Mouse (Mus musculus): Measurements from ENCODE around the gene Krt32. TPM values are rescaled to one million over a fixed set of nuclear protein-coding genes. Genes with fewer than 3 reads are reported as not detected.

The Krt32 gene
- polyA plus RNA-seq, 1 experiment from 2014 or later: not detected

GRCm38 (mm10) chr11:100105576-100106122 is 17.6 kb upstream of the Krt32 start, which contains the start of gene Krt36:
Krt36 (minus strand) TSS chr11:100105626.
- Histone ChIP-seq H3K4me2 (no peak within 1 kb of the TSS), H3K36me3 (ENCODE audit: control insufficient read depth, insufficient read depth, low read length) (no peaks in the 10 kb centered on the region), H3K9me3 (ENCODE audit: control insufficient read depth, low read length) (no peaks in the 10 kb centered on the region), H3K27me3 (ENCODE audit: control insufficient read depth, insufficient read depth, low read length) (no peaks in the 10 kb centered on the region), H3K27ac (ENCODE audit: low read depth, low read length) (no peak within 1 kb of the TSS), H3K4me3 (ENCODE audit: low read depth, low read length) (no peak within 1 kb of the TSS), H3K4me1 (ENCODE audit: control insufficient read depth, insufficient read depth, low read length) (no peaks in the 10 kb centered on the region), H3K9ac (ENCODE audit: low read length) (no peak within 1 kb of the TSS)
- DNase-seq (ENCODE audit: low spot score, missing footprints): no peak
- no peak for ATAC-seq (ENCODE audit: low FRiP score)
- WGBS: 90% methylated on average over 6 of the region's 6 CpGs

DNA sequence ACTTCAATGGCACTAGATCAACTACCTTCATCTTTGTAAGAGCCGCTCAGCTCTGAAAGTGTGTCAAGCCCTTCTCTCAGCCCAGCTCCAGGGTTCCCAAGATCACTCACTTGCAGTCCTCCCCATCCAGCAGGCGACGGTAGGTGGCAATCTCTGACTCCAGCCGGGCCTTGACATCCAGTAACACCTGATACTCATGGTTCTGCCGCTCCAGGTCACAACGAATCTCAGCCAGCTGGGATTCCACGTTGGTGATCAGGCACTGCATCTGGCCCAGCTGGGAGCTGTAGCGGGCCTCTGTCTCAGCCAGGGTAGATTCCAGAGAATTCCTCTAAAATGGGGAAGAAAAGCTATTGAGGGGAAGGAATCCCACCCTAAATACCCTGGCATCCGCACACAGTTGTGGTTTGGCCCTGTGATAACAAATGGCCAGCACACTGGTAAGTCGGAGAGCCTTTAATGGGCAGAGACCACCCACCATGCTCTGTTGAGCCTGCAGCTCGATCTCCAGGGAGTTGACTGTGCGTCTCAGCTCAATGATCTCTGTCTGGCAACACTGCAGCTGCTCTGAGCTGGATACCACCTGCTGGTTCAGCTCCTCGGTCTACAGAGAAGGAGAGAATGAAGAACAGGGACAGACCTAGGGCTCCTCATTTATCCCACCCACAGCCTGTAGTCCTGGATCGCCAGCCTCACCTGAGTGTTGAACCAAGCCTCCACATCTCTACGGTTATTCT is 14.8 kb upstream of the Krt32 start:
- DNase-seq (ENCODE audit: low spot score, missing footprints) (no peak), ATAC-seq (ENCODE audit: low FRiP score) (no peak)
- Histone ChIP-seq H3K9ac (ENCODE audit: low read length) (no peak overlapping the region), H3K36me3 (ENCODE audit: control insufficient read depth, insufficient read depth, low read length) (no peaks in the 10 kb centered on the region), H3K27me3 (ENCODE audit: control insufficient read depth, insufficient read depth, low read length) (no peaks in the 10 kb centered on the region; the same call in 1 of the 2 replicates), H3K9me3 (ENCODE audit: control insufficient read depth, low read length) (no peaks in the 10 kb centered on the region), H3K4me3 (ENCODE audit: low read depth, low read length) (no peak overlapping the region), H3K4me1 (ENCODE audit: control insufficient read depth, insufficient read depth, low read length) (peaks cover 2% of the 10 kb centered on the region; the same call in 1 of the 2 replicates), H3K27ac (ENCODE audit: low read depth, low read length) (no peak overlapping the region), H3K4me2 (no peak overlapping the region)
- WGBS: 69% methylated on average over 15 of the region's 15 CpGs

- H3K4me2 ChIP-seq: no peak overlapping the region
- WGBS: 92% methylated on average over 4 of the region's 4 CpGs
- peaks cover 4% of the 10 kb centered on the region; the same call in 1 of the 2 replicates for H3K4me1 ChIP-seq (ENCODE audit: control insufficient read depth, insufficient read depth, low read length)
- ATAC-seq (ENCODE audit: low FRiP score) (no peak), DNase-seq (ENCODE audit: low spot score, missing footprints) (no peak)
- H3K27ac ChIP-seq (ENCODE audit: low read depth, low read length): no peak overlapping the region
- H3K4me3 ChIP-seq (ENCODE audit: low read depth, low read length): no peak overlapping the region
- H3K27me3 ChIP-seq (ENCODE audit: control insufficient read depth, insufficient read depth, low read length): no peaks in the 10 kb centered on the region; the same call in 1 of the 2 replicates
- H3K36me3 ChIP-seq (ENCODE audit: control insufficient read depth, insufficient read depth, low read length): no peaks in the 10 kb centered on the region
- no peaks in the 10 kb centered on the region for H3K9me3 ChIP-seq (ENCODE audit: control insufficient read depth, low read length)
- H3K9ac ChIP-seq (ENCODE audit: low read length): no peak overlapping the region
Observed at GRCm38 (mm10) chr11:100100391-100100790, 12.4 kb upstream of the Krt32 start.

DNA sequence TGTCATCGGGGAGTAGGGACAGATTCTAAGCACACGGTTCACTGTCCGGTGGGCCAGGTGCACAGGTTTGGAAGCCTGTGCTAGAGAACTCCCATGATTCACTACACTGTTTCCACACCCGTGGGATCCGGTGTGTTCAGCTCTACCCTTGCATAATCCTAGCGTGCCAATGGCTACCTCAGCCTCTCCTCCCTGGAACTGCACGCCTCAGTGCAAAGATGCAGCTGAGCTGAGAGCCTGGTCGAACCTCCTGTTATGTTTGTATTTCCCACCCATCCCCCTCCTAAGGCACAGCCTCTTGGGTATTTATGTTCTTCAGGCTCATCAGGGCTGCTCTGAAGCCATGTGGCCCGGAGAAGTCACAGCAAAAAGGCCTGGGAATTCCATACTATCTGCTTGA is 9.8 kb upstream of the Krt32 start:
- 71% methylated on average over 9 of the region's 9 CpGs for WGBS
- H3K4me1 ChIP-seq (ENCODE audit: control insufficient read depth, insufficient read depth, low read length): peaks cover 4% of the 10 kb centered on the region; the same call in 1 of the 2 replicates
- H3K9me3 ChIP-seq (ENCODE audit: control insufficient read depth, low read length): no peaks in the 10 kb centered on the region
- H3K4me3 ChIP-seq (ENCODE audit: low read depth, low read length): no peak overlapping the region
- H3K36me3 ChIP-seq (ENCODE audit: control insufficient read depth, insufficient read depth, low read length): no peaks in the 10 kb centered on the region
- DNase-seq (ENCODE audit: low spot score, missing footprints) (no peak), ATAC-seq (ENCODE audit: low FRiP score) (no peak)
- no peak overlapping the region for H3K4me2 ChIP-seq
- no peaks in the 10 kb centered on the region; the same call in 1 of the 2 replicates for H3K27me3 ChIP-seq (ENCODE audit: control insufficient read depth, insufficient read depth, low read length)
- no peak overlapping the region for H3K27ac ChIP-seq (ENCODE audit: low read depth, low read length)
- no peak overlapping the region for H3K9ac ChIP-seq (ENCODE audit: low read length)

- no peaks in the 10 kb centered on the region for H3K9me3 ChIP-seq (ENCODE audit: control insufficient read depth, low read length)
- H3K36me3 ChIP-seq (ENCODE audit: control insufficient read depth, insufficient read depth, low read length): no peaks in the 10 kb centered on the region
- no peak within 1 kb of the TSS for H3K4me2 ChIP-seq
- DNase-seq (ENCODE audit: low spot score, missing footprints) (no peak), ATAC-seq (ENCODE audit: low FRiP score) (no peak)
- no peak within 1 kb of the TSS for H3K4me3 ChIP-seq (ENCODE audit: low read depth, low read length)
- no peak within 1 kb of the TSS for H3K9ac ChIP-seq (ENCODE audit: low read length)
- no peak within 1 kb of the TSS for H3K27ac ChIP-seq (ENCODE audit: low read depth, low read length)
- peaks cover 4% of the 10 kb centered on the region; the same call in 1 of the 2 replicates for H3K4me1 ChIP-seq (ENCODE audit: control insufficient read depth, insufficient read depth, low read length)
- WGBS: 92% methylated on average over 9 of the region's 9 CpGs
- H3K27me3 ChIP-seq (ENCODE audit: control insufficient read depth, insufficient read depth, low read length): no peaks in the 10 kb centered on the region; the same call in 1 of the 2 replicates
Observed at GRCm38 (mm10) chr11:100096141-100096540, 8.1 kb upstream of the Krt32 start, which contains the start of gene Krt35. Krt35 (minus strand) TSS chr11:100096241.

DNA sequence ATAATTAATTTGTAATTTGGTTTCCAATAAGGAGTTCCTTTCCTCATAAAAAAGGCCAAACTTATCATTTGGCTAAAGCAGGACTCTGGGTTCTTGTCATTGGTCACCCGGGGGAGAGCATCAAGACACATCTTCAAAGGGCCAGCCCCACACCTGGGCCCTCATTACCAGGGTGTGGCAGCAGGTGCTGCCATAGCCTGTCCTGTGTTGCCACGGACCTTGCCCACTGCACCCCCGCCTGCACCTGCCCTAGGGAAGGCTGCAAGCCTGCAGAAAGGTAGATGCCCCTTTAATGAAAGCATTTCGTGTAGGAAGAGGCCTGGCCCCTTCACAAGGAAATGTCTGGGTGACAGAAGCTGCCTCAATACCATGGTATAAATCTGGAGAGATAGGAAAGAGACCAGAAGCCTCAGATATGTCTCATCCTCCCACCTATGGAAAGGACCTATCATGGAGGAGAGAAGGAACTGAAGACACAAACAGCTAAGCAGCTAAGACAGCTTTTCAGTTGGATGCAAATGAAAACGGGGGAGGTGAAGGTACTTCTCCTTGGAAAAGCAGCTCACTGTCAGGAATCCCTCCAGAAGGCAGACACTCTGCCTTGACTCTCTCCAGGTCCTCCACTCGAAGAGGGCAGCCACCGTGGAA is 476 bp upstream of the Krt32 start:
- 76% methylated on average over 7 of the region's 7 CpGs for WGBS
- Histone ChIP-seq H3K27me3 (ENCODE audit: control insufficient read depth, insufficient read depth, low read length) (no peaks in the 10 kb centered on the region), H3K4me3 (ENCODE audit: low read depth, low read length) (no peak overlapping the region), H3K4me2 (no peak overlapping the region), H3K36me3 (ENCODE audit: control insufficient read depth, insufficient read depth, low read length) (no peaks in the 10 kb centered on the region), H3K4me1 (ENCODE audit: control insufficient read depth, insufficient read depth, low read length) (no peaks in the 10 kb centered on the region), H3K9ac (ENCODE audit: low read length) (no peak overlapping the region), H3K27ac (ENCODE audit: low read depth, low read length) (no peak overlapping the region), H3K9me3 (ENCODE audit: control insufficient read depth, low read length) (no peaks in the 10 kb centered on the region)
- ATAC-seq (ENCODE audit: low FRiP score): no peak
- no peak for DNase-seq (ENCODE audit: low spot score, missing footprints)

DNA sequence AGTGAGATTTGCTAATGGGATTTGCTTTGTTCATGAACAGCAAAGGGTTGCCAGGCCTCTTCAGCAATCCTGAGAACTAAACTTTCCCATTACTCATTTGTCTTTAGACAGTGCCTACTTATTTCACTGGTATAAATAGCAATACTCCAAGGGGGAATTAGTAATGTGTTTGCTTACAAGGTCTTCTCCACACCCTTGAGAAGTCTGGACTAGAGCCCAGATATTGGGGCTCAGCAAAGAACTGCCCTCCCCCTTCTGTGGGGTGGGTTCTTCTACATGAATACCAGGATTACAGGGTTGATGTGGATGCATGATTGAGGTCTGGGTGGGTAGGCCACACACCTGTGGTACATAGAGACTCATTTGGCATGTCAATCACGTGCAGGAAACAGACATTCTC is 14.2 kb downstream of the Krt32 start:
- 71% methylated on average over 1 of the region's 1 CpGs for WGBS
- ATAC-seq (ENCODE audit: low FRiP score): no peak
- H3K9ac ChIP-seq (ENCODE audit: low read length): no peak overlapping the region
- H3K27ac ChIP-seq (ENCODE audit: low read depth, low read length): no peak overlapping the region
- H3K4me2 ChIP-seq: no peak overlapping the region
- no peak overlapping the region for H3K4me3 ChIP-seq (ENCODE audit: low read depth, low read length)
- DNase-seq (ENCODE audit: low spot score, missing footprints): no peak
- H3K27me3 ChIP-seq (ENCODE audit: control insufficient read depth, insufficient read depth, low read length): no peaks in the 10 kb centered on the region
- no peaks in the 10 kb centered on the region for H3K4me1 ChIP-seq (ENCODE audit: control insufficient read depth, insufficient read depth, low read length)
- no peaks in the 10 kb centered on the region for H3K36me3 ChIP-seq (ENCODE audit: control insufficient read depth, insufficient read depth, low read length)
- H3K9me3 ChIP-seq (ENCODE audit: control insufficient read depth, low read length): no peaks in the 10 kb centered on the region

GRCm38 (mm10) chr11:100067293-100068036 is 20.6 kb downstream of the Krt32 start:
- Histone ChIP-seq H3K4me1 (ENCODE audit: control insufficient read depth, insufficient read depth, low read length) (no peaks in the 10 kb centered on the region), H3K27ac (ENCODE audit: low read depth, low read length) (no peak overlapping the region), H3K9me3 (ENCODE audit: control insufficient read depth, low read length) (no peaks in the 10 kb centered on the region), H3K36me3 (ENCODE audit: control insufficient read depth, insufficient read depth, low read length) (no peaks in the 10 kb centered on the region), H3K4me3 (ENCODE audit: low read depth, low read length) (no peak overlapping the region), H3K27me3 (ENCODE audit: control insufficient read depth, insufficient read depth, low read length) (no peaks in the 10 kb centered on the region), H3K9ac (ENCODE audit: low read length) (no peak overlapping the region), H3K4me2 (no peak overlapping the region)
- ATAC-seq (ENCODE audit: low FRiP score): no peak
- WGBS: 87% methylated on average over 17 of the region's 17 CpGs
- no peak for DNase-seq (ENCODE audit: low spot score, missing footprints)

Measured in midbrain, embryonic 11.5 days (tissue).